Mouse (Mus musculus) fat pad, adult 2 months (tissue): Measurements from ENCODE around the gene Pum1.
A peak's percentile ranks its signal among the peaks of the same experiment; 100 is the strongest.
"Not testable (repeated sequence)": the region's sequence is repeated elsewhere in the genome, so short reads cannot be mapped to it uniquely, and the experiment has no call there.

ENCODE experiments used
- DNase-seq: peaks from one replicate; pipeline ENCODE4 v3.0.0-alpha.2; 2011; ENCODE audit warnings: low read depth, low spot score; ENCODE audit errors: extremely low read depth

The Pum1 gene

GRCm38 (mm10) chr4:130667686-130668085 is 4.6 kb downstream of the Pum1 start:
- DNase-seq = no peak

GRCm38 (mm10) chr4:130668541-130668940 is 5.4 kb downstream of the Pum1 start:
- DNase-seq = no peak

- no peak for DNase-seq
These were observed 5.9 kb downstream of the Pum1 start for GRCm38 (mm10) chr4:130668991-130669390.

- DNase-seq = not testable (repeated sequence)
These were observed 6.9 kb downstream of the Pum1 start for GRCm38 (mm10) chr4:130670023-130670422.

GRCm38 (mm10) chr4:130671079-130671845 is 8.1 kb downstream of the Pum1 start:
- no peak for DNase-seq

- DNase-seq = no peak
These were observed 9.0 kb downstream of the Pum1 start for GRCm38 (mm10) chr4:130672161-130672560.

- DNase-seq = no peak
These were observed 13.6 kb downstream of the Pum1 start for GRCm38 (mm10) chr4:130676746-130677145.

- peak; percentile 65 for DNase-seq
These were observed 15.0 kb downstream of the Pum1 start for GRCm38 (mm10) chr4:130678149-130678548.

- DNase-seq = no peak
These were observed 17.6 kb downstream of the Pum1 start for GRCm38 (mm10) chr4:130680676-130681075.

GRCm38 (mm10) chr4:130683051-130683450 is 19.9 kb downstream of the Pum1 start:
- not testable (repeated sequence) for DNase-seq

- DNase-seq = no peak
These were observed 30.8 kb downstream of the Pum1 start for GRCm38 (mm10) chr4:130693936-130694335.

- DNase-seq = no peak
These were observed 31.9 kb downstream of the Pum1 start for GRCm38 (mm10) chr4:130694982-130695381.

GRCm38 (mm10) chr4:130701061-130701460 is 37.9 kb downstream of the Pum1 start:
- DNase-seq = peak; percentile 40

GRCm38 (mm10) chr4:130702835-130703535 is 39.9 kb downstream of the Pum1 start:
- DNase-seq = no peak

- DNase-seq = no peak
These were observed 40.5 kb downstream of the Pum1 start for GRCm38 (mm10) chr4:130703601-130704000.

- DNase-seq = no peak
These were observed 41.5 kb downstream of the Pum1 start for GRCm38 (mm10) chr4:130704615-130705014.

GRCm38 (mm10) chr4:130706215-130707000 is 43.3 kb downstream of the Pum1 start:
- DNase-seq = no peak

- DNase-seq = no peak
These were observed 48.3 kb downstream of the Pum1 start for GRCm38 (mm10) chr4:130711353-130711848.

- DNase-seq = no peak
These were observed 49.2 kb downstream of the Pum1 start for GRCm38 (mm10) chr4:130712341-130712740.

GRCm38 (mm10) chr4:130713430-130713829 is 50.3 kb downstream of the Pum1 start:
- DNase-seq = no peak

- DNase-seq = no peak
These were observed 52.0 kb downstream of the Pum1 start for GRCm38 (mm10) chr4:130715126-130715525.
